Mouse (Mus musculus) right cerebral cortex, adult 2 months (tissue): Measurements from ENCODE around the gene Prr9.
A peak's percentile ranks its signal among the peaks of the same experiment; 100 is the strongest.

Source experiments
- DNase-seq, 2 experiments: peaks; one replicate each; pipeline ENCODE4 v3.0.0; 2021 to 2022; ENCODE audit warnings: low spot score in 2 of 2

Gene Prr9

DNA sequence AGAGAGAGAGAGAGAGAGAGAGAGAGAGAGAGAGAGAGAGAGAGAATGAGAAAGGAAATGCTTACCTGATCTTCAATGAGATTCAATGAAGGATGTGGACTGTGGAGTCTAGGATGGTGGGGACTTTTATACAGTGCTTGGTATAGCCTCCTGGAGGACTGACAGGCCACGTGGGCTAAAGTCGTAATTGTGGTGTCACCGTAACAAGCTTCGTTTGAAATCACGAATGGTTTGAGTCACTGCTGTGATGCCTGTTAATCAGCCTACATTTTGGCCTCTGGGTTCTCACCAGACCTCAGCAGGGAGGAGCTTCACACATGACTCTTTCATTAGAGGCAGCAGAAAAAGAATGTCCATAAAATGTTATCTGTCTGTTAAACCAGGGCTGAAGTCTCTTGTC lies at the start of gene Prr9:
TSS of gene Prr9 (minus strand) at position 101 of the 400 bp plus-strand sequence.
- DNase-seq: no peak

DNA sequence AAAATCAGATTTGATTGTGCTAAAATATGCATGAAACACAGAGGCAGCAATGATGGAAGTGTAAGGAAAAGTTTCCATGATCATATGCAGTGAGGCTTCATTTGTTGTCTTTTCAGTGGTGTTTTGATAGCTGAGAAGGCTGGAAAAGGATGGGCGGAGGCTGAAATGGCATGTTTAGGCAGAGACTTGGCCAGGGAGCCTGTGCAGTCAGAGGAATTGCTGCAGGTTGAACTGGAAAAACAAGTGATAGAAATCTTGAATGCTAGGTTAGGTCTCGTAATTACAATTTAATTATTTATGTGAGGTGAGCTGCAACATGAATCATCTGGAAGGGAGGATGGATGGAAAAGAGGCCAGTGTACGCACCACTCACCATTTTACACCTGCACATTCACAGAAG lies 46.1 kb upstream of the Prr9 start:
- DNase-seq: no peak

DNA sequence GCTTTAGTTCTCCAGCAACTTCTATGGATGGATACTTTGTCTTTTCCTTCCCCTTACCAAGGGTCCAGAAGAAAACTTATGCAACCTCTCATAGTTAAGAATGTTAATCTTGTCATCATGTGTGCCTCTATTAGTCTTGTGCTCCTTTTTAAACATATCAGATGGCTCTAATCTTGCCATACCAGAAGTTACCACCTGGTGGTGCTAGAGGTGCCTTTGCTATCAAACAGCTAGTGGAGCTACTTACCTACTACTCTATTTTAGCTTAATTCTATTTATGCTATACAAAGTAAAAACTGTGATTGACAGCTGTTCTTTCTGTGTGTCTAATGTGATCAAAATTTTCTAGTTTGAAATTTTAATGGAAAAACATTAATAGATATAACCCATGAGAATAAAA lies 29.6 kb upstream of the Prr9 start:
- peak; percentile 62 to 73 for DNase-seq

DNA sequence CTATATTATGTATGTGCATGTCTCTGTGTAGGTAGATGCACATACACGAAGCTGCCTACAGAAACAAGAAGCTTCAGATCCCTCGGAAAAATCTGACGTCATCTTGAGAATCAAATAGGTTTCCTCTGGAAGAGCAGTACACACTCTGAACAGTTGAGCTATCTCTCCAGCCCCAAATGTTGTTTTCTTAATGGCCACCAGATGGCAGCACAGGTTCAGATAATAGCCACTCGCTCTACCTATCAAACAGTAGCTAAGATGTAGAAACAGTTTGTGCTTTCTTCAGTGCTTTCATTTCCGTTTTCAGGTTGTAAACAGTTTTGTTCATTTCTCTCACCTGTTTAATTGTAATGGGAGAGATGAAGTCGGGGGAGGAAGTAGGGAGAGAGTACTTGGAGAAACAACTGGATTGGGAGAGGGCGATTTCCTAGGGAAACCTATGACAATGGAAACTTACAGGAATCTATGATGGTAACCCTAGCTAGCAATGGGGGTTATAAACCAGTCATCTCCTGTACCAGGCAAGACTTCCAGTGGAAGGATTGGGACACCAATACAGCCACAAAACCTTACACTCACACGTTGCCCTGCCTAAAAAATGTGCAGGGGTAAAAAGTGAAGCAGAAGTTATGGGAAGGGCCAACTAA lies 27.0 kb upstream of the Prr9 start:
- DNase-seq: peak; percentile 68 to 78

DNA sequence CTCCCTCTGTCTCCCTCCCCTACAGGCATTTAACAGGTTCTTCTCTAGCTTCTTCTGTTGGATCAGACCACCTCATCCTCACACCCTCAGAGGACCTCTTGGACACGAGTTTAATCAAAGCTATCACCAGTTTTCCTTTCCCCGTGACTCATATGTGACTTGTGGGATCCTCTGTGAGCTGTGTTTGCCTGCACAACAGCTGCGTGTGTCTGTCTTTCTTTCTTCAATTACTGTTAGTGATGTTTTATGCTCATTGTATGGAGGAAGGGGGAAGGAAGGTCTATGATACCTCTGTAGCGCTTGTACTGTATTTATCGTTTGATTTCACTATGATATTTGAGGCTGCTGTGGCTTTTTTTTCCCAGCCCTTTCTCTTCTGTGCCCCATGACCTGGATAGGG lies 24.2 kb upstream of the Prr9 start:
- no peak for DNase-seq

DNA sequence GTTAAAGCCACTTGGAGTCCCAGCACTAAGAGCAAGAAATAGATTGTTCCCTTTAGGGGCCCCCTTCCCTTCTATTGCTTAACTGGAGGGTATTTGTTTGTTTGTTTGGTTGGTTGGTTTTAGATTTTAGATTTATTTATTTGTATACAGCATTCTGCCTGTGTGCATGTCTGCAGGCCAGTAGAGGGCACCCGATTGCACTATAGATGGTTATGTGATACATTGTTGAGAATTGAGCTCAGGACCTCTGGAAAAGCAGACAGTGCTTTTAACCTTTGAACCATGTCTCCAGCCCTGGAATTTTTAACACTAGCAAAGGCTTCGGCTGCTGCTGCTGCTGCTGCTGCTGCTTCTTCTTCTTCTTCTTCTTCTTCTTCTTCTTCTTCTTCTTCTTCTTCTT lies 23.7 kb upstream of the Prr9 start:
- DNase-seq: no peak

DNA sequence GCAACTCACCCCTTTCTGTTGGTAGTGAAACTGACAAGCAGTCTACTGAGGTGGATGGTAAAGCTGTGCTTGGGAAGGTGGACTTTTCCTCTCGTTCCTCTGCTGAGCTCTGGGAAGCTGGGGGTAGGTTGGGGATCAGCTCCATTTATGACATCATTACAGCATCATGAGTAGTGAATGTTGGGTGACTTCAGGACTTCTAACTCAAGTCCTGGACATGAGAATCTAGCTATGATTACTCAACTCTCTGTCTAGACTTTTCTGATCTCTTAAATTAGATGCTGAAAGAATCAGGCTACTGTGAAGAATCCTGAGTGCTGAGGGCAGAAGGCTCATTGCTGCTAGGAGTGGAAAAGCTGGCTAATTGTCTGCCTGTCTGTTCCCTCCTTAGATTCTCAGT lies 18.9 kb upstream of the Prr9 start, which contains the start of gene Lelp1:
TSS of gene Lelp1 (minus strand) at position 101 of the 400 bp plus-strand sequence.
- DNase-seq: no peak

DNA sequence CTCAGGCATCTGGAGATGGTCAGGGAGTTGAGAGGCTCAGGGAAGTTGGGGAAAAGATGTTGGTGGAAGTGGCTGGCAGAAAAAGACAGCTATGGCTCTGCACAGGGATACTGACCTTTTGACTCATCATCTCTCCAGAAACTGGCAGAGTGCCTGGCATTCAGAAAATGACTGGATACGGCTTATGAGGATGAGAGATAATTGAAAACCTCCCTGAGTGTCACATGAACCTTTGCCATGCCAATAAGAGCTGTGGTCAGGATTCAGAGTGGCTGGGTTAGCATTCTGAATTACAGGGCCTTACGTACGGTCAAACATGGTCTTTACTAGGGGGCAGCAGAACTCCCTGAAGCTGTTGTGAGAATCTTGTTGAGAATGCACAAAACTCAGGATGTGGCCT lies 2.8 kb downstream of the Prr9 start:
- no peak for DNase-seq

DNA sequence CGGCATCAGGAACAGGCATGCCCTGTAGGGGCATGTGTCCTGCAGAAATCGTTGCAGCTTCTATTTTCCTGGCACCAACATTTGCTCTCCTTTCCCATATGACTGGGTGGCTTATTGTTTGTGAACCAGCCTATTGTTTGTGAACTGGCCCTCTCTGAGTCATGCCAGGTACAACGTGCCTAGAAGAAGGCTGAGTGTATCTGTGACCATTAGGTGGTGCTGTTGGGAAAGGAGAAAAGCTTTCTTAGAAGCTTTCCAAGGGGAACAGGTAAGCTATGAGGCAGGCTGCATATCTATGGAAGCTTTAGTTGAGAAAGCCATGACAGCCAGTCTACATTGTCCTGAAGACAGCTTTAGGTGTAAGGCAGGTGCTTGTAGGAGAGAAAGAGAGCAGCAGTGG lies 5.8 kb downstream of the Prr9 start:
- DNase-seq: peak; percentile 8 to 26

DNA sequence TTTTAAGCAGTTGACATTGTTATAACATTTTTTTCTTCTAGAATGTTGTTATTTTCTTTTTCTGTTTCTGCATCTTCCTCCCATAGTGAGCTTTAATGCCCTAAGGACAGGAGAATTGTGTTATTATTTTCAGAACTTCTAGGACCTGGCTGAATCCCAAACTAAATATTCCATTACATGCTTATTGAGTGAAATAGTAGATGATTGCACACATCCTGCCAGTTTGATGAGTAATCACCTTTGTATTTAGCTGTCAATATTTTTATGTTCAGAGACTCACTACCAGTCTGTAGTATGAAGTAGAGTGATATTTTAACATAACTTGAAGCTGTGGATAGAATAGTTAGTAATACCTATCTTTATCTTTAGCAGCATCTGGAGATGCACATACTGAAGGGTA lies 12.2 kb downstream of the Prr9 start:
- no peak for DNase-seq

DNA sequence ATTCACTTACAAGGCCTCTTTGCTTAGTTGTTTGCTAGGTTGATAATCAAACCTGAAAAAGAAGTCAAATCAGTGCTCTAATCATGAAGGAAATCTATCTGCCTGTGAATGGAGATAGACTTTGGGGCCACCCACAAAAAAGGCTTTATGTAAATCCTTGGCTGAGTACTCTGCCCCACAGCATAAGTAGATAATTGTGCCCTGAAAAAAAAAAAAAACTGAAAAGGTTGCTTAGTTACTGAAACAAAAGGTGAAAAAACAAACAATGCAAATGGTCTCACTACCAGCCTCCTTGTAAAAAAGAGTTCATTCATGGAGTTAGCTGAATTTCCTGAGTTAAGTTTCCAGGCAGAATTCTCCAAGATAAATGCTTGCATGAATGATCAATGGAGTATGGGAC lies 13.0 kb downstream of the Prr9 start:
- no peak for DNase-seq

DNA sequence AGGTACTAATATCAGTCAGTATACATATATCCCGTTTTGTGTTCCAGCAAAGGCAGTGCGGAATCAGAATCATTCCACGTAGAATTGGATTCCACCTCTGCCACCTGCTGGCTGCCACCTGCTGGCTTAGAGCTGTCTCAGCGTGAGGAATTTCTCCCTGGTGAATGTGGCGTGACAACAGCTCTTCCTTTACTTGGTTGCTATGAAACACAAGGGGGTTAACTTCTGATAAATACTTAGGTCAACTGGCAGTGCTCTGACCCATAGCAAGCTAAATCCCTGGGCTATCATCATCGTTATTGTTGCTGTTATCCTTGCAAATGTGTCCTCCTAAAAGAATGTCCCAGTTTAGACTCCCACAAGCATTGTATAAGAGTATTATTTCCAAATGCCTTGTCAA lies 17.2 kb downstream of the Prr9 start:
- peak; percentile 54 to 68 for DNase-seq

DNA sequence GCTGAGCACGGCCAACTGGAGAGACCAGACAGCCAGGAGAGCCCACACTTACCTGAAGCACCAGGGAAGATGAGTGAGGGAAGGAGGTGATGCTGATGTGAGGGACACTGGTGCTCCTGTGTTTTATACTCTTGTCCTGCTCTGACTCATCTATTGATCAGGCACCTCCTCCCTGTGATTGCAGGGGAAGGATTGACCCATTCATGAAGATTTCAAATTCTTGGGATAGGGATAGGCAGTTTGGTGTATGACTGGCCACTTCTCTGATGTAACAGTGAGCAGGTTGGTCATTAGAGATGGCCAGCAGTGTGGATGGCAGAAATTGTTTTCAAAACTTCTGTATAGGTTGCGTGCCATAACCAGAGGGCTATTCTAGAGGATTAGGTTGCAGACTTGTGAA lies 40.7 kb downstream of the Prr9 start, which contains the start of gene Lor:
TSS of gene Lor (minus strand) at position 101 of the 400 bp plus-strand sequence.
- no peak for DNase-seq

DNA sequence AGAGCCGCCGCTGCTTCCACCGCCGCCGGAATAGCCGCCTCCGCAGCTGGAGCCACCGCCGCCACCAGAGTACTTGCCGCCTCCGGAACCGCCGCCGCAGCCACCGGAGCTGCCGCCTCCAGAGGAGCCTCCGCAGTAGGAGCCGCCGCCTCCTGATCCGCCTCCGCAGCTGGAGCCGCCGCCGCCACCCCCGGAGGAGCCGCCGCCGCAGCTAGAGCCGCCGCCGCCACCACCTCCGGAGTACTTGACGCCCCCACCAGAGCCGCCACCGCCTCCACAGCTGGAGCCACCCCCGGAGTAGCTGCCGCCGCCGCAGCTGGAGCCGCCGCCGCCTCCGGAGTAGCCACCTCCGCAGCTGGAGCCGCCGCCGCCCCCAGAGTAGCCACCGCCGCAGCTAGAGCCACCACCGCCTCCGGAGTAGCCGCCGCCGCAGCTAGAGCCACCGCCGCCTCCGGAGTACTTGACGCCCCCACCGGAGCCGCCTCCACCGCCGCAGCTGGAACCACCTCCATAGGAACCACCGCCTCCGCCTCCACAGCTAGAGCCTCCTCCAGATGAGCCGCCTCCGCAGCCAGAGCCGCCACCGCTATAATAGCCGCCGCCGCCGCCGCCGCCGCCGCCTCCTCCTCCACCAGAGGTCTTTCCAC lies 42.3 kb downstream of the Prr9 start:
- peak; percentile 13 to 25 for DNase-seq

DNA sequence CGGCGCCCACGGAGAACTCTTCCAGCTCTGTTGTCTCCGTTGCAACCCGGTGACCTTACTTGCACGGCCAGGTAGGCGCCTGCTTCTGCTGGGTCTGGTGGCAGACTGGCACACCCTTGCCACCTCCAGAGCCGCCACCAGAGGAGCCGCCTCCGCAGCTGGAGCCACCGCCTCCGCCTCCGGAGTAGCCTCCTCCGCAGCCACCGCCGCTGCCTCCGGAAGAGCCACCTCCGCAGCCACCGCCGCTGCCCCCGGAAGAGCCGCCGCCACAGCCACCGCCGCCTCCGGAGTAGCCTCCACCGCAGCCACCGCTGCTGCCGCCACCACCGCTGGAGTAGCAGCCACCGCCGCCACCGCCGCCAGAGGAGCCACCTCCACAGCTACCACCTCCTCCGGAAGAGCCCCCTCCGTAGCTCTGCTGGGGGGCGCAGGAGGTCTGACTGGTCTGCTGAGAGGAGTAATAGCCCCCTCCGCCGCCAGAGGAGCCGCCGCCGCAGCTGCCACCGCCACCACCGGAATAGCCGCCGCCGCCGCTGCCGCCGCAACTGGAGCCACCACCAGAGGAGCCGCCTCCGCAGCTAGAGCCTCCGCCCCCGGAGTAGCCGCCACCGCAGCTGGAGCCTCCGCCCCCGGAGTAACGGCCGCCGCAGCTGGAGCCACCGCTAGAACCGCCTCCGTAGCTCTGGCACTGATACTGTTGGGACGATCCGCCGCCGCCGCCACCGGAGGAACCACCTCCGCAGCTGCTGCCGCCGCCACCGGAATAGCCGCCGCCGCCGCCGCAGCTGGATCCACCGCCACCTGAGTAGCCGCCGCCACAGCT lies 43.1 kb downstream of the Prr9 start:
- peak; percentile 56 to 57 for DNase-seq
